Mouse (Mus musculus) cortical plate, adult 2 months (tissue): Measurements from ENCODE around the gene Lrrc73.

ENCODE experiments used
- CTCF ChIP-seq: fragments of 200-500 bp; IDR thresholded peaks from 2 replicates; pipeline ENCODE4 v1.5.1; 2011; ENCODE audit warnings: mild to moderate bottlenecking, control low read depth, low read length; ENCODE audit not compliant: insufficient read depth; ENCODE audit errors: extremely low read depth
- POLR2A ChIP-seq: fragments of 200-500 bp; IDR thresholded peaks from 2 replicates; pipeline ENCODE4 v1.6.1; 2011; ENCODE audit warnings: mild to moderate bottlenecking, low read length, control low read depth; ENCODE audit not compliant: insufficient read depth; ENCODE audit errors: extremely low read depth

DNA sequence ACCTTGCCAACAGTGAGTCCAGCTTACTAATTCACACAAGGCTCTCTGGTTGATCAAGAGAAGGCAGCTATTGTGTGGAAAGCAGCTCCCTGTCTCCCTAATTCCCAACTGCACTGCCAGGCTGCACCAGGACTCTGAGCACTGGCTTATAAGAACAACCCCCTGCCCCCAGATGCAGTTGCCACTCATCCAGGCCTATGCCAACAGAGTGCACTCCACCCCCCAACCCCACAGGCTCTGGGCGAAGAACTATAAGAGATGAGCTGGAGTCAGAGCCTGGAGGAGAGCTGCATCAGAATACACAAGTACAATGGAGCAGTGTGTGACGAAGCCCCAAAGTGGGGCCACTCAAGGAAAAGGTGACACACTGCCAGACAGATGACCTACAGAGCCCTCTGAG is 18.7 kb downstream of the Lrrc73 start:
- TF ChIP-seq POLR2A = 0 out of 2 replicates have a peak, but pooled peaks have one; percentile 3
- no peak for TF ChIP-seq CTCF
